Mouse (Mus musculus): Measurements from ENCODE around the gene Kcnn4. TPM values are rescaled to one million over a fixed set of nuclear protein-coding genes. Genes with fewer than 3 reads are reported as not detected.
A peak's percentile ranks its signal among the peaks of the same experiment; 100 is the strongest.

Gene Kcnn4
- polyA plus RNA-seq, 1 experiment from 2014 or later: 10.9 TPM

DNA sequence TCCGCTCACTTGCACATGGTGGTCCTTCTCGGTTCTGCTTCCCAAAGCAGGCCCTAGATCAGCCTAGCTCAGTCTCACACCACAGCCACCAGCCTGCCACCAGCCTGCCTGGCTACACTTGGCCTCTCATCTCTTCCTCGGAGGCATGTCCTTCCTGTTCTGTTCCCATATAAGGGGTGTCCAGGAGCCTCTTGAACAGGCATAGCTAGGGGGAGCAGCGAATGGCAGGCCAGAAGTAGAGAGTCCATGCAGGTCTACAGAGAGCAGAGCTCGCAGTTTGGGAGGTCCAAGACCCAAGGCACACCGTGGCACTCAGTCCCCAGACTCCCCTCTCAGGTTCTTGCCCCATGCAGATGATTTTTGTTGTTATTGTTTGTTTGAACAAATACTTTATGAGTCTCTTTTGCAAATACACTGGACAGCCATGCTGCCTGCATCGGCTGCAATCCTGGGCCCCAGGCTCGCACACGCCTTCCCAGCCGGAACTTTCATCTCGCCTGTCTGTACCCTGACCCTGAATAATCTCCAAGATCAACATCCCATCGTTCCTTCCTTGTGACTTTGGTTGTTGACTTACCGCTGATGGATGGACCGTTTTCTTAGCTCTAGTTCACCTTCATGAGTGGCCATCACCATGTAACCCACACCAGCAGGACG is 53.2 kb downstream of the Kcnn4 start:
- H3K4me1 ChIP-seq (ENCODE audit: control insufficient read depth, insufficient read depth, low read length): peaks cover 18% of the 10 kb centered on the region
- 81% methylated on average over 15 of the region's 15 CpGs for WGBS
- H3K4me2 ChIP-seq (ENCODE audit: low read depth, low read length): no peak overlapping the region
- no peak overlapping the region for H3K9ac ChIP-seq (ENCODE audit: low read length)
- 0 out of 2 replicates have a peak, but pooled peaks cover 7% of the 10 kb centered on the region for H3K36me3 ChIP-seq (ENCODE audit: control insufficient read depth, insufficient read depth)
- H3K27ac ChIP-seq (ENCODE audit: low read length): no peak overlapping the region
- no peaks in the 10 kb centered on the region for H3K9me3 ChIP-seq (replicated peaks; ENCODE audit: control insufficient read depth, low read length)
- no peaks in the 10 kb centered on the region for H3K27me3 ChIP-seq (ENCODE audit: control insufficient read depth, insufficient read depth, low read length)
- H3K4me3 ChIP-seq (ENCODE audit: low read length): no peak overlapping the region
- no peak for ATAC-seq (replicated peaks; ENCODE audit: extremely low read depth, insufficient read depth, low FRiP score)

DNA sequence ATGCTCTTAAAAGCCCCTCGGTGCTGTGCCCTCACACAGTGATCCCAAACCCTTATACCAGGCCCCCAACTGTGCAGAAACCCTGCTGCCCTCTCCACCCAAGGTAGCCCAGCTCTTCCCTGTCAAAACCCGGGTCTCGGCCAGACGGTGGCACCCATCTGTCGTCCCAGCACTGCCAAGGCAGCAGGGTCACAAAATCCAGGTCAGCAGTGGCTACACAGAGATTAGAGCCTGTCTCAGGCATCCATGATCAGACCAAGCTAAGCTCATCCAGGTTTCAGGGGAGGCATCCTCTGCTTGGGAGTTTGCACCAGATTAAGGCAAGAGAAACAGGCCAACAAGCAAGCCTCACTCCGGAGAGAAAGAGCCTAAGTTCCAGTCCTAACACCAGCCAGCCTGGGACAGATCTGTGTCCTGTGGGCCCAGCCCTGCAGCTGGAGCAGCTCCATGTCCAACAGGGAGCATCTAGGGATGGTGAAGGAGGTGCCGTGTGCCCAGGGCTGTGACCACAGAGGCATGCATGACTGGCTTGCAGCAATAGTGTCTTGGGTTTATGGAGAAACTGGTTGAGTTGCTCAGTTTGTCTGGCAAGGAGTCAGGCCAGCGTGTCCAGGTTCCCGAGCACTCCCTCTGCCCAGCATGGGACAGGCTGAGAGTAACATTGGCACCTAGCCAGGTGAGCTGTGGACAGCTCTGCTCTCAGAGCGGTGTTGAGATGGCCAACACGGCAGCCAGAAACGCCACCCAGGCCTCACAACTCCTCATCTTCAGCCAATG is 54.1 kb downstream of the Kcnn4 start:
- 0 out of 2 replicates have a peak, but pooled peaks cover 7% of the 10 kb centered on the region for H3K36me3 ChIP-seq (ENCODE audit: control insufficient read depth, insufficient read depth)
- no peak overlapping the region for H3K4me3 ChIP-seq (ENCODE audit: low read length)
- ATAC-seq (replicated peaks; ENCODE audit: extremely low read depth, insufficient read depth, low FRiP score): peak; percentile 81
- WGBS: 54% methylated on average over 12 of the region's 12 CpGs
- no peaks in the 10 kb centered on the region for H3K9me3 ChIP-seq (replicated peaks; ENCODE audit: control insufficient read depth, low read length)
- no peak overlapping the region for H3K9ac ChIP-seq (ENCODE audit: low read length)
- H3K27ac ChIP-seq (ENCODE audit: low read length): 0 out of 2 replicates have a peak overlapping the region, but pooled peaks have one; percentile 5
- H3K27me3 ChIP-seq (ENCODE audit: control insufficient read depth, insufficient read depth, low read length): no peaks in the 10 kb centered on the region
- peaks cover 18% of the 10 kb centered on the region for H3K4me1 ChIP-seq (ENCODE audit: control insufficient read depth, insufficient read depth, low read length)
- no peak overlapping the region for H3K4me2 ChIP-seq (ENCODE audit: low read depth, low read length)

DNA sequence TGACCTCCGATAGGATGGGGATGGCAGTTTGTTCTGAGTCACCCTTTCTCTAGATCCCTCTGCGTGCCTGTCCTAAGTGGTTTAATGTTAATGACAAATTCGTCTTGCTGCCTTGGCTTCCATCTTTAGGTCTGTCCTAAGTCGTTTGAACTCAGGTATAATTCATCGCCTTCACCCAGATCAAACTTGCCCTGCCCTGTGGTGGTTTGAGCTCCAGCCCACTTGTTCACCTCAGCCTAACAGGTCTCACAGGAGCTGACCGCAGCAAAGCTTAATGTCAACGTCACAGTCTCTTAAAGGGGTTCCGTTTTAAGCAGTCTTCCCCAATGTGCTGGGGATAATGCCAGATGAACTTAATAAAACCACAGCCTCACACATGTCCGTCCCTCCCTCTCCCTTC is 55.9 kb downstream of the Kcnn4 start:
- 80% methylated on average over 9 of the region's 9 CpGs for WGBS
- Histone ChIP-seq H3K4me1 (ENCODE audit: control insufficient read depth, insufficient read depth, low read length) (peaks cover 22% of the 10 kb centered on the region), H3K4me2 (ENCODE audit: low read depth, low read length) (no peak overlapping the region), H3K9me3 (replicated peaks; ENCODE audit: control insufficient read depth, low read length) (no peaks in the 10 kb centered on the region), H3K27ac (ENCODE audit: low read length) (no peak overlapping the region), H3K4me3 (ENCODE audit: low read length) (no peak overlapping the region), H3K36me3 (ENCODE audit: control insufficient read depth, insufficient read depth) (0 out of 2 replicates have a peak, but pooled peaks cover 7% of the 10 kb centered on the region), H3K27me3 (ENCODE audit: control insufficient read depth, insufficient read depth, low read length) (no peaks in the 10 kb centered on the region), H3K9ac (ENCODE audit: low read length) (no peak overlapping the region)
- ATAC-seq (replicated peaks; ENCODE audit: extremely low read depth, insufficient read depth, low FRiP score): no peak

DNA sequence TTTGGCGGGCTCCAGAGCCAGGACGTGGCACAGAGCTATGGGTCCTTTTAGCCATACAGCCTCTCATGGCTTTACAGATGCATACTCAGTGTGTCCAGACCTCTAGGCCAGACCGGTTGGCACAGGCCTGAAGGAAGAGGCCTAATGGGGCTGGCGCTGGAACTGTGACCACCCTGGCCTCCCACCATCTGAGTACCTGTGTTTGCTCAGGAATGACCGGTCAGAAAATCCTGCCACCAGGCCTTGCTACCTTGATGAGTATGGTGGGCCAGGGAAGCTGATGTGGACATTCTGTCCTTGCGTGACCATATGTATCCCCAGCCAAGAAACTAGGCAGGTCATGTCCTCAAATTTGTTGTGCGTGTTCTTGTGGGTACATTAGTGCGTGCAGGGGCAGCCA is 57.1 kb downstream of the Kcnn4 start:
- Histone ChIP-seq H3K9ac (ENCODE audit: low read length) (no peak overlapping the region), H3K27ac (ENCODE audit: low read length) (no peak overlapping the region), H3K9me3 (replicated peaks; ENCODE audit: control insufficient read depth, low read length) (no peaks in the 10 kb centered on the region), H3K4me3 (ENCODE audit: low read length) (no peak overlapping the region), H3K4me1 (ENCODE audit: control insufficient read depth, insufficient read depth, low read length) (peaks cover 22% of the 10 kb centered on the region), H3K4me2 (ENCODE audit: low read depth, low read length) (no peak overlapping the region), H3K36me3 (ENCODE audit: control insufficient read depth, insufficient read depth) (no peaks in the 10 kb centered on the region), H3K27me3 (ENCODE audit: control insufficient read depth, insufficient read depth, low read length) (peaks cover 6% of the 10 kb centered on the region; the same call in 1 of the 2 replicates)
- ATAC-seq (replicated peaks; ENCODE audit: extremely low read depth, insufficient read depth, low FRiP score): no peak
- WGBS: 93% methylated on average over 8 of the region's 8 CpGs

DNA sequence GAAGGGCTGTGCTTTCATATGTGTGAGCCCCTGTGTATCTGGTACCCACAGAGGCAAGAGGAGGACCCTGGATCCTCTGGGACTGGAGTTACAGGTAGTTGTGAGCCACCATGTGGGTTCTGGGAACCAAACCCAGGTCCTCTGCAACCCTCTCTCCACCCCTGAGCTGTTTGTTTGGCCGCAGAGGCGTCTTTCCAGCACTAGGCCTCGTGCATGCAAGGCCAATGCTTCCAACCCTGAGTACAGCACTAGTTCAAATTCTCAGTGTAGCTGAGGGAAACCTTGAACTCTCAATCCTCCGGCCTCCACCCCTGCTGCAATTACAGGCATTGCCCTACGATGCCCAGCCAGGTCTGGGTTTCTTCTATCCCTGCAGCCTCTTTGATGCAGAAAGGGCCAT is 58.7 kb downstream of the Kcnn4 start:
- H3K9me3 ChIP-seq (replicated peaks; ENCODE audit: control insufficient read depth, low read length): no peaks in the 10 kb centered on the region
- no peaks in the 10 kb centered on the region for H3K36me3 ChIP-seq (ENCODE audit: control insufficient read depth, insufficient read depth)
- H3K27me3 ChIP-seq (ENCODE audit: control insufficient read depth, insufficient read depth, low read length): peaks cover 21% of the 10 kb centered on the region
- no peak for ATAC-seq (replicated peaks; ENCODE audit: extremely low read depth, insufficient read depth, low FRiP score)
- H3K27ac ChIP-seq (ENCODE audit: low read length): no peak overlapping the region
- peaks cover 21% of the 10 kb centered on the region for H3K4me1 ChIP-seq (ENCODE audit: control insufficient read depth, insufficient read depth, low read length)
- no peak overlapping the region for H3K9ac ChIP-seq (ENCODE audit: low read length)
- no peak overlapping the region for H3K4me2 ChIP-seq (ENCODE audit: low read depth, low read length)
- H3K4me3 ChIP-seq (ENCODE audit: low read length): no peak overlapping the region
- WGBS: 92% methylated on average over 5 of the region's 5 CpGs

DNA sequence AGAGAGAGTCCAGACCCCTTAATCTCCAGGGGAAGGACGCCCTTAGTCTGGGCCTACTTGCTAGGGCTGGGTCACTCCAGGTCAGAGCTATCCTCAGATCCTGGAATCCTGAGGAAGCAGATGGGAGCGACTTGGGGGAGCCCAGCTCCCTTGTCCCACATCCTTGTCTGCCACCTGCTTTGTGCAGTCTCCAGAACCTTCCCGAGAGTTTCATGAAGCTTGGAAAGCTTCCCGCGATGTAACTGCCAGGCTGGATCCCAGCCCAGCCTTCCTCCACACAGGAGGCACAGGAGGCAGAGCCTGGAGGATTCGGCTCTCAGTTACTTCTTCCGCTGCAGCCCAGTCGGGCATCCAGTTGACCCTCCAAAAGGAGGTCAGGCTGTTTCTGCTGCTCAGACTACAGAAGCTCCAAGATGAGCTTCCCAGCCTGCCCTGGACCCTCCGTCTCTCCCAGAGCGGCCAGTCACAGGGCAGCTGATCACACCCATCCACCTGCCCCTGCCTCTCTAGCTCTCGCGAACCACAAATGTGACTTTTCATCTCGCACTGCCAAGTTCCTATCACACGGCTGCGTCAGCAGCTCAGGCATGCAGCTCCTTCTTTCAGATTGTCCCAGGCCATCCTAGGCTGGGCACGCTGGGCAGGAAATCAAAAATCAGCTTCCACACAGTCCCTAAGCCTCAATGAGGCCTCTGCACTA is 59.5 kb downstream of the Kcnn4 start:
- Histone ChIP-seq H3K36me3 (ENCODE audit: control insufficient read depth, insufficient read depth) (no peaks in the 10 kb centered on the region), H3K27ac (ENCODE audit: low read length) (peak overlapping the region; percentile 80), H3K9me3 (replicated peaks; ENCODE audit: control insufficient read depth, low read length) (no peaks in the 10 kb centered on the region), H3K9ac (ENCODE audit: low read length) (peak overlapping the region; percentile 10), H3K4me3 (ENCODE audit: low read length) (no peak overlapping the region), H3K4me1 (ENCODE audit: control insufficient read depth, insufficient read depth, low read length) (peaks cover 13% of the 10 kb centered on the region), H3K4me2 (ENCODE audit: low read depth, low read length) (peak overlapping the region; percentile 38), H3K27me3 (ENCODE audit: control insufficient read depth, insufficient read depth, low read length) (peaks cover 21% of the 10 kb centered on the region)
- WGBS: 35% methylated on average over 16 of the region's 16 CpGs
- peak; percentile 74 for ATAC-seq (replicated peaks; ENCODE audit: extremely low read depth, insufficient read depth, low FRiP score)

DNA sequence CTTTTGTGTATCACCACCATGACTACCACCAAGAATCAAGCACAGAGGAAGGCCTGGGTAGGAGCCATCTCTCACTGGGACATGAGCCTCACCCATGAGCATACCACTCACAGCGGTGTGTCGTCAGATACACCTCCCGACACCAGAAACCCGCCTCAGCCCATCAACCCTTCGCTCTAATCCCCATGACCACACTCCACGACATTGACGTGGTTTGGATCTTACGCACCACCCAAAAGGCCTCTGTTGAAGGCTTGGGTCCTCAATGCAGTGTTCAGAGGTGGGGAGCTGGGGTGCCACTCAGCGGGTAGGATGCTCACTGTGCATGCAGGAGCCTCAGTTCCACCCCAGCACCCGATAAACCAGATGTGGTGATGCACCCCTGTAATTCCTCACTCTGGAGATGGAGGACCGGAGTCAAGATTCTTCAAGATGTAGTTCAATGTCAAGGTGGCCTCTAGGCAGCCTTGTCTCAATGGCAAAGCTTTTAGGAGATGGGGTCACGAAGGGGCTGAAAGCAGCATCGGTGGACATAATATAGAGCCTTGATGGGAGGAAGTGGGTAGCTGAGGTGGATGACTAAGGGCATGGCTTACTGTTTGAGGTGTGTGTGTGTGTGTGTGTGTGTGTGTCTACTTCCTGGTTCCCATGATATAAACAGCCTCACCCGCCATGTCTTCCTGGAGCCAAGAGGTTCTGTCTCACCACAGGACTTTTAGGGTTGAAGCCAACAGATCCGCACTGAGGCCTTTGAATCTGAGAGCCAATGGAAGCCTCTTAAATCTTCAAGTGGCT is 60.7 kb downstream of the Kcnn4 start:
- no peak overlapping the region for H3K4me2 ChIP-seq (ENCODE audit: low read depth, low read length)
- no peak for ATAC-seq (replicated peaks; ENCODE audit: extremely low read depth, insufficient read depth, low FRiP score)
- no peak overlapping the region for H3K4me3 ChIP-seq (ENCODE audit: low read length)
- H3K4me1 ChIP-seq (ENCODE audit: control insufficient read depth, insufficient read depth, low read length): peaks cover 8% of the 10 kb centered on the region
- 92% methylated on average over 15 of the region's 15 CpGs for whole genome bisulfite sequencing
- H3K9ac ChIP-seq (ENCODE audit: low read length): no peak overlapping the region
- H3K9me3 ChIP-seq (replicated peaks; ENCODE audit: control insufficient read depth, low read length): no peaks in the 10 kb centered on the region
- no peak overlapping the region for H3K27ac ChIP-seq (ENCODE audit: low read length)
- peaks cover 21% of the 10 kb centered on the region for H3K27me3 ChIP-seq (ENCODE audit: control insufficient read depth, insufficient read depth, low read length)
- no peaks in the 10 kb centered on the region for H3K36me3 ChIP-seq (ENCODE audit: control insufficient read depth, insufficient read depth)

DNA sequence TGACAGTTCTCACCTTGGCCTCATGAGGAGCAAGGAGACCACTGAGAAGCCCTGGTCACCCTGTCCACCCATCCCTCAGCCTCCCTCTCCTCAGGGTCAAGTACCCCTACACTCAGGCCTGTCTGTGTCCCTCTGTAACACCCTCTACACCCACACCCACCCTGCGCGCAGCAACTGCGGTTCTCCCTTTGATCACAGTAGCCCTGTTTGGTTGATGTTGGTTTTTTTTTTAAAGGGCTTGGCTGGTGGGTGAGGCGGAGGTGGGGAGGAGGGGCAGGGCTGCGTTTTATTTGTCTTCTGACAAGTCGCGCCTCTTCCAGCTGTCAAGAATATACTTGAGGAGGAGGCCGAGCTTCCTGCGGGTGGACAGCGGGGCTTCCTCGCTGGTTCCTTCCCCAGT is 61.6 kb downstream of the Kcnn4 start:
- Histone ChIP-seq H3K4me3 (ENCODE audit: low read length) (no peak overlapping the region), H3K27ac (ENCODE audit: low read length) (no peak overlapping the region), H3K4me1 (ENCODE audit: control insufficient read depth, insufficient read depth, low read length) (peaks cover 8% of the 10 kb centered on the region), H3K9ac (ENCODE audit: low read length) (no peak overlapping the region), H3K27me3 (ENCODE audit: control insufficient read depth, insufficient read depth, low read length) (peaks cover 21% of the 10 kb centered on the region), H3K4me2 (ENCODE audit: low read depth, low read length) (no peak overlapping the region), H3K36me3 (ENCODE audit: control insufficient read depth, insufficient read depth) (no peaks in the 10 kb centered on the region), H3K9me3 (replicated peaks; ENCODE audit: control insufficient read depth, low read length) (no peaks in the 10 kb centered on the region)
- 31% methylated on average over 11 of the region's 11 CpGs for WGBS
- no peak for ATAC-seq (replicated peaks; ENCODE audit: extremely low read depth, insufficient read depth, low FRiP score)
